Mouse (Mus musculus) heart, adult 2 months (tissue): ENCODE data around the gene Asb1.

Experiments
- CTCF ChIP-seq: fragments of 200-600 bp; IDR thresholded peaks from 2 replicates; pipeline ENCODE4 v1.8.1; 2022; ENCODE audit warnings: antibody characterized with exemption, mild to moderate bottlenecking, moderate library complexity
- EP300 ChIP-seq: fragments of 200-500 bp; IDR thresholded peaks from 2 replicates; pipeline ENCODE4 v1.6.1; 2011; ENCODE audit warnings: low read depth, low read length, control low read depth; ENCODE audit not compliant: insufficient read depth

GRCm38 (mm10) chr1:91498579-91498978 lies 41.8 kb upstream of the Asb1 start:
- TF ChIP-seq CTCF (no peak), EP300 (no peak)
